Mouse (Mus musculus) lung, postnatal 0 days (tissue): ENCODE measurements around the gene Trem2. TPM values are rescaled to one million over a fixed set of nuclear protein-coding genes. Genes with fewer than 3 reads are reported as not detected.
A peak's percentile ranks its signal among the peaks of the same experiment; 100 is the strongest.

Experiments used
- ATAC-seq: fragments of 200-750 bp; cut with Nextera tagmentation; 2 replicates; pipeline ENCODE4 v1.8.0; 2017; ENCODE audit warnings: moderate library complexity
- DNase-seq: peaks from one replicate; pipeline ENCODE4 v3.0.0-alpha.2; 2016; ENCODE audit warnings: low spot score
- H3K27ac ChIP-seq: fragments of 300-500 bp; sonication (generic); 2 replicates; pipeline ENCODE4 v1.5.1; 2014; ENCODE audit warnings: antibody characterized with exemption, mild to moderate bottlenecking, low read length, mixed read lengths
- H3K27me3 ChIP-seq: fragments of 300-500 bp; sonication (generic); replicated peaks from 2 replicates; pipeline ENCODE4 v1.6.1; 2014; ENCODE audit warnings: low read length, mixed read lengths; ENCODE audit not compliant: insufficient read depth
- H3K36me3 ChIP-seq: fragments of 300-500 bp; sonication (generic); 2 replicates; pipeline ENCODE4 v1.6.1; 2014; ENCODE audit warnings: low read length, mixed read lengths; ENCODE audit not compliant: insufficient read depth
- H3K4me1 ChIP-seq: fragments of 300-500 bp; sonication (generic); 2 replicates; pipeline ENCODE4 v1.6.1; 2014; ENCODE audit warnings: antibody characterized with exemption, low read depth, low read length, mixed read lengths; ENCODE audit not compliant: insufficient read depth
- H3K4me2 ChIP-seq: fragments of 300-500 bp; sonication (generic); replicated peaks from 2 replicates; pipeline ENCODE4 v1.6.1; 2014; ENCODE audit warnings: low read depth, mild to moderate bottlenecking, low read length, moderate library complexity, mixed read lengths
- H3K4me3 ChIP-seq: fragments of 300-500 bp; sonication (generic); 2 replicates; pipeline ENCODE4 v1.5.1; 2014; ENCODE audit warnings: low read depth, low read length
- H3K9ac ChIP-seq: fragments of 300-500 bp; sonication (generic); replicated peaks from 2 replicates; pipeline ENCODE4 v1.6.1; 2014; ENCODE audit warnings: low read depth, mild to moderate bottlenecking
- H3K9me3 ChIP-seq: fragments of 300-500 bp; sonication (generic); 2 replicates; pipeline ENCODE4 v1.6.1; 2016; ENCODE audit warnings: low read length, mixed read lengths
- CTCF ChIP-seq: IDR thresholded peaks from 2 replicates; pipeline ENCODE4 v1.5.1; 2016; ENCODE audit warnings: antibody characterized with exemption, mild to moderate bottlenecking
- EP300 ChIP-seq: IDR thresholded peaks from 2 replicates; pipeline ENCODE4 v1.6.1; 2016; ENCODE audit warnings: antibody characterized with exemption, mild to moderate bottlenecking, control low read depth
- WGBS: fragments of 180-500 bp; shearing (Covaris S2); extraction: QIAGEN DNeasy Blood & Tissue Kit; methylation state at CpG from one replicate; pipeline ENCODE4 v1.1.7; 2014; 5-methylcytosine and 5-hydroxymethylcytosine counted together
- polyA plus RNA-seq: library from polyadenylated mRNA; unstranded; fragments of >200 nt; fragmentation: Nextera tagmentation; extraction: Ambion mirVana; gene quantifications from 2 replicates; pipeline ENCODE4 v1.2.1, GENCODE M21; 2015

Trem2 gene
- polyA plus RNA-seq, 1 experiment from 2014 or later = 5.1 TPM

GRCm38 (mm10) chr17:48318686-48319085 is 27.5 kb upstream of the Trem2 start:
- TF ChIP-seq CTCF (no peak), EP300 (no peak)
- ATAC-seq (no peak), DNase-seq (no peak)
- Histone ChIP-seq H3K4me2 (no peak overlapping the region), H3K4me3 (no peak overlapping the region), H3K36me3 (no peaks in the 10 kb centered on the region), H3K9me3 (no peaks in the 10 kb centered on the region), H3K27ac (no peak overlapping the region), H3K9ac (no peak overlapping the region), H3K27me3 (no peaks in the 10 kb centered on the region), H3K4me1 (no peaks in the 10 kb centered on the region)
- WGBS = 95% methylated on average over 1 of the region's 1 CpGs

GRCm38 (mm10) chr17:48321279-48321678 is 24.9 kb upstream of the Trem2 start:
- DNase-seq (no peak), ATAC-seq (no peak)
- 74% methylated on average over 2 of the region's 2 CpGs for WGBS
- no peak overlapping the region for H3K4me3 ChIP-seq
- no peaks in the 10 kb centered on the region for H3K36me3 ChIP-seq
- no peaks in the 10 kb centered on the region for H3K4me1 ChIP-seq
- H3K9me3 ChIP-seq = no peaks in the 10 kb centered on the region
- no peaks in the 10 kb centered on the region for H3K27me3 ChIP-seq
- H3K27ac ChIP-seq = no peak overlapping the region
- TF ChIP-seq EP300 (no peak), CTCF (no peak)
- H3K9ac ChIP-seq = no peak overlapping the region
- no peak overlapping the region for H3K4me2 ChIP-seq

GRCm38 (mm10) chr17:48323236-48323635 is 23.0 kb upstream of the Trem2 start:
- Histone ChIP-seq H3K9ac (no peak overlapping the region), H3K27me3 (no peaks in the 10 kb centered on the region), H3K36me3 (no peaks in the 10 kb centered on the region), H3K9me3 (no peaks in the 10 kb centered on the region), H3K27ac (no peak overlapping the region), H3K4me2 (no peak overlapping the region), H3K4me1 (no peaks in the 10 kb centered on the region), H3K4me3 (no peak overlapping the region)
- no peak for TF ChIP-seq CTCF
- no peak for TF ChIP-seq EP300
- 64% methylated on average over 3 of the region's 3 CpGs for WGBS
- DNase-seq = no peak
- ATAC-seq = no peak

GRCm38 (mm10) chr17:48324258-48324657 is 21.9 kb upstream of the Trem2 start:
- Histone ChIP-seq H3K27me3 (no peaks in the 10 kb centered on the region), H3K4me3 (no peak overlapping the region), H3K4me2 (no peak overlapping the region), H3K36me3 (no peaks in the 10 kb centered on the region), H3K4me1 (no peaks in the 10 kb centered on the region), H3K9me3 (no peaks in the 10 kb centered on the region), H3K9ac (no peak overlapping the region), H3K27ac (no peak overlapping the region)
- 74% methylated on average over 5 of the region's 5 CpGs for WGBS
- TF ChIP-seq EP300 (no peak), CTCF (no peak)
- DNase-seq = peak; percentile 53
- no peak for ATAC-seq

GRCm38 (mm10) chr17:48325093-48325492 is 21.1 kb upstream of the Trem2 start:
- no peaks in the 10 kb centered on the region for H3K9me3 ChIP-seq
- 89% methylated on average over 6 of the region's 6 CpGs for WGBS
- H3K4me1 ChIP-seq = no peaks in the 10 kb centered on the region
- H3K4me2 ChIP-seq = no peak overlapping the region
- H3K4me3 ChIP-seq = no peak overlapping the region
- TF ChIP-seq EP300 (no peak), CTCF (no peak)
- no peak overlapping the region for H3K9ac ChIP-seq
- H3K36me3 ChIP-seq = no peaks in the 10 kb centered on the region
- H3K27me3 ChIP-seq = no peaks in the 10 kb centered on the region
- ATAC-seq (no peak), DNase-seq (no peak)
- H3K27ac ChIP-seq = no peak overlapping the region

GRCm38 (mm10) chr17:48325638-48326037 is 20.6 kb upstream of the Trem2 start:
- H3K36me3 ChIP-seq = no peaks in the 10 kb centered on the region
- TF ChIP-seq EP300 (no peak), CTCF (no peak)
- H3K4me3 ChIP-seq = no peak overlapping the region
- no peak overlapping the region for H3K27ac ChIP-seq
- no peak for ATAC-seq
- 70% methylated on average over 11 of the region's 11 CpGs for WGBS
- H3K9me3 ChIP-seq = no peaks in the 10 kb centered on the region
- H3K4me1 ChIP-seq = no peaks in the 10 kb centered on the region
- no peak overlapping the region for H3K9ac ChIP-seq
- no peaks in the 10 kb centered on the region for H3K27me3 ChIP-seq
- H3K4me2 ChIP-seq = no peak overlapping the region
- no peak for DNase-seq

GRCm38 (mm10) chr17:48326656-48327055 is 19.5 kb upstream of the Trem2 start:
- Histone ChIP-seq H3K27ac (no peak overlapping the region), H3K36me3 (no peaks in the 10 kb centered on the region), H3K9ac (no peak overlapping the region), H3K4me1 (no peaks in the 10 kb centered on the region), H3K4me2 (no peak overlapping the region), H3K27me3 (no peaks in the 10 kb centered on the region), H3K9me3 (no peaks in the 10 kb centered on the region), H3K4me3 (no peak overlapping the region)
- WGBS = 73% methylated on average over 4 of the region's 4 CpGs
- ATAC-seq (no peak), DNase-seq (no peak)
- TF ChIP-seq CTCF (no peak), EP300 (no peak)
